Mouse (Mus musculus) megakaryocyte, embryonic 14.5 days (primary cell): ENCODE results near the gene Tmem208. TPM values are rescaled to one million over a fixed set of nuclear protein-coding genes. Genes with fewer than 3 reads are reported as not detected.
A peak's percentile ranks its signal among the peaks of the same experiment; 100 is the strongest.

Experiments used
- H3K27me3 ChIP-seq: replicated peaks from 2 replicates; pipeline ENCODE3; 2012; ENCODE audit warnings: inconsistent platforms
- H3K36me3 ChIP-seq: replicated peaks from 2 replicates; pipeline ENCODE3; 2012; ENCODE audit warnings: low read length, inconsistent platforms, mixed read lengths
- H3K4me1 ChIP-seq: 2 replicates; pipeline ENCODE4 v1.6.1; 2012; ENCODE audit warnings: inconsistent platforms
- H3K4me3 ChIP-seq: replicated peaks from 2 replicates; pipeline ENCODE3; 2012; ENCODE audit warnings: moderate library complexity, mild to moderate bottlenecking, inconsistent platforms
- H3K9me3 ChIP-seq: 2 replicates; pipeline ENCODE4 v1.6.1; 2012; ENCODE audit warnings: inconsistent platforms
- FLI1 ChIP-seq: IDR thresholded peaks from 2 replicates; pipeline ENCODE4 v1.6.1; 2012; ENCODE audit warnings: low read length, inconsistent platforms, mixed read lengths
- GATA1 ChIP-seq: IDR thresholded peaks from 3 replicates; pipeline ENCODE4 v1.6.1; 2012; ENCODE audit warnings: mixed read lengths, low read length, inconsistent platforms, borderline replicate concordance
- polyA plus RNA-seq: library from polyadenylated mRNA; stranded (reverse); fragments of >175 nt; gene quantifications from 2 replicates; pipeline ENCODE4 v1.2.3, GENCODE M21; 2012; ENCODE audit warnings: low replicate concordance; ENCODE audit not compliant: insufficient read depth

The Tmem208 gene
- polyA plus RNA-seq, 1 experiment: 61.6 TPM

- H3K27me3 ChIP-seq: no peaks in the 10 kb centered on the region
- H3K4me3 ChIP-seq: peak overlapping the region; percentile 76
- peaks cover 79% of the 10 kb centered on the region for H3K36me3 ChIP-seq
- TF ChIP-seq GATA1: no peak
- TF ChIP-seq FLI1: no peak
- no peaks in the 10 kb centered on the region for H3K9me3 ChIP-seq
- H3K4me1 ChIP-seq: peaks cover 100% of the 10 kb centered on the region
These were observed 15.2 kb downstream of the Tmem208 start for GRCm38 (mm10) chr8:105341399-105341798.

GRCm38 (mm10) chr8:105342768-105343167 is 16.6 kb downstream of the Tmem208 start:
- no peaks in the 10 kb centered on the region for H3K27me3 ChIP-seq
- peaks cover 91% of the 10 kb centered on the region for H3K4me1 ChIP-seq
- H3K4me3 ChIP-seq: peak overlapping the region; percentile 80
- no peaks in the 10 kb centered on the region for H3K9me3 ChIP-seq
- H3K36me3 ChIP-seq: peaks cover 66% of the 10 kb centered on the region
- no peak for TF ChIP-seq FLI1
- no peak for TF ChIP-seq GATA1

- TF ChIP-seq GATA1 (no peak), FLI1 (no peak)
- no peaks in the 10 kb centered on the region for H3K9me3 ChIP-seq
- peak overlapping the region; percentile 98 for H3K4me3 ChIP-seq
- peaks cover 6% of the 10 kb centered on the region for H3K27me3 ChIP-seq
- peaks cover 88% of the 10 kb centered on the region for H3K4me1 ChIP-seq
- H3K36me3 ChIP-seq: peaks cover 54% of the 10 kb centered on the region
These were observed 17.8 kb downstream of the Tmem208 start for GRCm38 (mm10) chr8:105343791-105344574.

GRCm38 (mm10) chr8:105345061-105345975 is 19.2 kb downstream of the Tmem208 start:
- Histone ChIP-seq H3K4me3 (peak overlapping the region; percentile 98), H3K4me1 (peaks cover 88% of the 10 kb centered on the region)

GRCm38 (mm10) chr8:105346611-105347427 is 20.7 kb downstream of the Tmem208 start:
- Histone ChIP-seq H3K27me3 (peaks cover 33% of the 10 kb centered on the region), H3K4me3 (peak overlapping the region; percentile 98), H3K9me3 (no peaks in the 10 kb centered on the region), H3K4me1 (peaks cover 76% of the 10 kb centered on the region), H3K36me3 (peaks cover 29% of the 10 kb centered on the region)
- TF ChIP-seq FLI1: no peak

More at GRCm38 (mm10) chr8:105345061-105345975, 19.2 kb downstream of the Tmem208 start:
- peaks cover 20% of the 10 kb centered on the region for H3K27me3 ChIP-seq
- H3K9me3 ChIP-seq: no peaks in the 10 kb centered on the region
- H3K36me3 ChIP-seq: peaks cover 43% of the 10 kb centered on the region
- TF ChIP-seq FLI1 (no peak), GATA1 (no peak)

- Histone ChIP-seq H3K4me1 (peaks cover 68% of the 10 kb centered on the region), H3K36me3 (peaks cover 25% of the 10 kb centered on the region), H3K4me3 (peak within 1 kb of the TSS; percentile 98), H3K9me3 (no peaks in the 10 kb centered on the region), H3K27me3 (peaks cover 35% of the 10 kb centered on the region)
- TF ChIP-seq GATA1: no peak
- TF ChIP-seq FLI1: peak; percentile 12; the same call in 1 of the 2 replicates
These were observed 21.5 kb downstream of the Tmem208 start, which contains the start of gene Fhod1 for GRCm38 (mm10) chr8:105347428-105348221. Fhod1 (minus strand) TSS chr8:105347953.

GRCm38 (mm10) chr8:105348450-105349095 is 22.4 kb downstream of the Tmem208 start, which contains the start of gene Slc9a5:
Slc9a5 (plus strand) TSS chr8:105348843.
- Histone ChIP-seq H3K27me3 (peaks cover 35% of the 10 kb centered on the region), H3K9me3 (no peaks in the 10 kb centered on the region), H3K4me1 (peaks cover 64% of the 10 kb centered on the region), H3K4me3 (peak within 1 kb of the TSS; percentile 98), H3K36me3 (peaks cover 15% of the 10 kb centered on the region)
- TF ChIP-seq GATA1 (no peak), FLI1 (no peak)

GRCm38 (mm10) chr8:105349096-105349771 is 23.1 kb downstream of the Tmem208 start:
- H3K9me3 ChIP-seq: no peaks in the 10 kb centered on the region
- H3K4me1 ChIP-seq: peaks cover 61% of the 10 kb centered on the region
- peaks cover 38% of the 10 kb centered on the region for H3K27me3 ChIP-seq
- peak overlapping the region; percentile 98 for H3K4me3 ChIP-seq
- TF ChIP-seq FLI1 (no peak), GATA1 (no peak)
- peaks cover 10% of the 10 kb centered on the region for H3K36me3 ChIP-seq
